Mouse (Mus musculus) C2C12 (cell line): ENCODE data around the gene Nkx1-2.

Source experiments
- CEBPB ChIP-seq: IDR thresholded peaks from one replicate; pipeline ENCODE4 v1.6.1; 2011; ENCODE audit warnings: low read depth, mild to moderate bottlenecking, control low read depth, moderate library complexity
- CTCF ChIP-seq: IDR thresholded peaks from one replicate; pipeline ENCODE4 v1.5.1; 2011; ENCODE audit not compliant: control insufficient read depth, insufficient read depth, insufficient read length
- MAX ChIP-seq: IDR thresholded peaks from one replicate; pipeline ENCODE4 v1.6.1; 2011; ENCODE audit warnings: mild to moderate bottlenecking, control low read depth
- MYOD1 ChIP-seq: IDR thresholded peaks from one replicate; pipeline ENCODE4 v1.6.1; 2011; ENCODE audit warnings: low read depth; ENCODE audit not compliant: control insufficient read depth, insufficient read length
- MYOG ChIP-seq: IDR thresholded peaks from one replicate; pipeline ENCODE4 v1.6.1; 2011; ENCODE audit not compliant: control insufficient read depth, insufficient read length; ENCODE audit errors: extremely low read depth
- USF1 ChIP-seq: IDR thresholded peaks from one replicate; pipeline ENCODE4 v1.6.1; 2011; ENCODE audit warnings: low read depth, mild to moderate bottlenecking, control low read depth, moderate library complexity

- TF ChIP-seq MAX (no peak), CTCF (no peak), MYOG (no peak), MYOD1 (no peak), CEBPB (no peak), USF1 (no peak)
These were observed 45.3 kb downstream of the Nkx1-2 start for GRCm38 (mm10) chr7:132554091-132554490.
